Mouse (Mus musculus) brown adipose tissue, adult 24 weeks (tissue): Measurements from ENCODE around the gene Rhobtb3. TPM values are rescaled to one million over a fixed set of nuclear protein-coding genes. Genes with fewer than 3 reads are reported as not detected.

ENCODE experiments used
- H3K27ac ChIP-seq: fragments of 200-500 bp; replicated peaks from 2 replicates; pipeline ENCODE4 v1.5.1; 2012; ENCODE audit warnings: low read depth, mild to moderate bottlenecking, low read length
- H3K4me1 ChIP-seq: fragments of 200-500 bp; 2 replicates; pipeline ENCODE4 v1.6.1; 2012; ENCODE audit warnings: low read length, mixed read lengths; ENCODE audit not compliant: control insufficient read depth, insufficient read depth, insufficient read length
- H3K4me3 ChIP-seq: fragments of 200-500 bp; 2 replicates; pipeline ENCODE4 v1.5.1; 2012; ENCODE audit warnings: low read depth, mild to moderate bottlenecking, low read length, moderate library complexity; ENCODE audit not compliant: insufficient read depth
- polyA plus RNA-seq: library from polyadenylated mRNA; stranded (reverse); fragments of >200 nt; gene quantifications from 2 replicates; pipeline ENCODE4 v1.2.4, GENCODE M21; 2012; ENCODE audit not compliant: missing spikeins, insufficient read depth, insufficient read length

Rhobtb3 gene
- 3.6 and 6.9 TPM in 2 replicates for polyA plus RNA-seq

GRCm38 (mm10) chr13:75943189-75944043, at the start of gene Rhobtb3:
Gene Rhobtb3, minus strand, starts transcription at chr13:75943925.
- peak within 1 kb of the TSS; percentile 67 for H3K4me3 ChIP-seq
- H3K27ac ChIP-seq, result peak within 1 kb of the TSS; percentile 18; the same call in 1 of the 2 replicates
- peaks cover 2% of the 10 kb centered on the region; the same call in 1 of the 2 replicates for H3K4me1 ChIP-seq

GRCm38 (mm10) chr13:75992169-75993028, 48.7 kb upstream of the Rhobtb3 start:
- no peaks in the 10 kb centered on the region for H3K4me1 ChIP-seq
- H3K4me3 ChIP-seq, result no peak overlapping the region
- H3K27ac ChIP-seq, result no peak overlapping the region

DNA sequence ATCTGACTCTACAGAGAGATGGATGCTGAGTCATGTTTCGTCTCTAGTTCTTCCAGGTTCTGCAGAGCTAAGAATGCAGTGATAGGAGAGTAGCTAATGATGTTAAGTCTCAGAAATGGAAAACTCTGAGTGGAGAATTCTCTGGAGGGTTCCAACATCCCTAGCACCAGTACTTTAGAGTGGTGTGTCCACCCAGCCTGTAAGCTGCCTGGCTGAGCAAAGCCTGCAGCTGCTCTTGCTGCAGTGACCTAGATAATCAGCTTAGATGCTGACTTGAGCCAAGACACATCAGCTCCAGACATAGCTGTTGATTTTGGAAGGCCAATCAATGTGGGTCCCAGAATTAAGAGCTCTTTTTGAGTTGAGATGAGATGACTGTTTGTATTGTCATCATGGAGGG, 44.4 kb upstream of the Rhobtb3 start:
- Histone ChIP-seq H3K4me1 (no peaks in the 10 kb centered on the region), H3K4me3 (no peak overlapping the region), H3K27ac (no peak overlapping the region)

DNA sequence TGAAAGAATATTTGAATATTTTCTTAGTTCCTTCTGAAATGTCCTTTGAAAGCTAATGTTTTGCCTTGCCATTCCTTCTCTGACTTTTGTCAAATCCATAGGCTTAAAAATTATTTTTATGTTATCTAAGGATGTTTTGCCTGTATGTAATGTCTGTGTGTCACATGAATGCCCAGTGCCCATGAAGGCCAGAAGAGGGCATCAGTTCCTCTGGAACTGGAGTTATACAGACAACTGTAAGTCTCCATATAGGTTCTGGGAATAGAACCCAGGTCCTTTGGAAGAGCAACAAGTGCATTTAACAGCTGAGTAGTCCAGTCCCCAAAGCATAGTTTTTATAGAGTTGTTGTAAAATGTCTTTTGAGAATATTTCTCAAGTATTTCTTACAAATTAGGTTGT, 38.2 kb upstream of the Rhobtb3 start:
- no peaks in the 10 kb centered on the region for H3K4me1 ChIP-seq
- no peak overlapping the region for H3K4me3 ChIP-seq
- no peak overlapping the region for H3K27ac ChIP-seq

- Histone ChIP-seq H3K4me1 (no peaks in the 10 kb centered on the region), H3K4me3 (no peak overlapping the region), H3K27ac (no peak overlapping the region)
Observed at GRCm38 (mm10) chr13:75976649-75977048, 32.9 kb upstream of the Rhobtb3 start.

GRCm38 (mm10) chr13:75976218-75976617, 32.5 kb upstream of the Rhobtb3 start:
- no peak overlapping the region for H3K4me3 ChIP-seq

GRCm38 (mm10) chr13:75975629-75976028, 31.9 kb upstream of the Rhobtb3 start:
- H3K4me1 ChIP-seq, result no peaks in the 10 kb centered on the region
- no peak overlapping the region for H3K4me3 ChIP-seq
- H3K27ac ChIP-seq, result no peak overlapping the region

More at GRCm38 (mm10) chr13:75976218-75976617, 32.5 kb upstream of the Rhobtb3 start:
- no peak overlapping the region for H3K27ac ChIP-seq
- H3K4me1 ChIP-seq, result no peaks in the 10 kb centered on the region

GRCm38 (mm10) chr13:75974481-75974880, 30.8 kb upstream of the Rhobtb3 start:
- Histone ChIP-seq H3K27ac (no peak overlapping the region), H3K4me1 (no peaks in the 10 kb centered on the region), H3K4me3 (no peak overlapping the region)

DNA sequence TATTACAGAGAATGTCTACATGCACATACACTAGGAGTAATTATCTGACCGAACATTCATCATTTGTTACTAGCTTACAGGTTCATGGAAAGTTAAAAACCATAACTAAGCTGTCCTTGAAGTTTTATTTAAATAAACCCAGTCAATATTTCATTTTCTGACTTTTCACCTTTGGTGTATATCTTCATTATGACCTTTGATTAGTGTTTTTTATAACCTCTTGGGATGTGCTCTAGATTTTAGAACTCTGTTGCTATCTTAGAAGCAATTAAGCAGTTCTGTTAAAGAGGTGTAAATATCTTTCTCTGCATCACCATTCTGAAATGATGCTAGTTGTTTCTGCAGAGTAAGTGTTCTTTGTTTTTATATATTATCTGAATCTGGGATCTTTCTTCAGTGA, 23.1 kb upstream of the Rhobtb3 start, which contains the start of gene Spata9:
Gene Spata9, plus strand, starts transcription at position 301 of the 400 bp plus-strand sequence.
- no peaks in the 10 kb centered on the region for H3K4me1 ChIP-seq
- no peak within 1 kb of the TSS for H3K27ac ChIP-seq
- H3K4me3 ChIP-seq, result no peak within 1 kb of the TSS

GRCm38 (mm10) chr13:75955357-75955992, 11.8 kb upstream of the Rhobtb3 start:
- H3K27ac ChIP-seq, result no peak overlapping the region
- no peaks in the 10 kb centered on the region for H3K4me1 ChIP-seq
- H3K4me3 ChIP-seq, result no peak overlapping the region

DNA sequence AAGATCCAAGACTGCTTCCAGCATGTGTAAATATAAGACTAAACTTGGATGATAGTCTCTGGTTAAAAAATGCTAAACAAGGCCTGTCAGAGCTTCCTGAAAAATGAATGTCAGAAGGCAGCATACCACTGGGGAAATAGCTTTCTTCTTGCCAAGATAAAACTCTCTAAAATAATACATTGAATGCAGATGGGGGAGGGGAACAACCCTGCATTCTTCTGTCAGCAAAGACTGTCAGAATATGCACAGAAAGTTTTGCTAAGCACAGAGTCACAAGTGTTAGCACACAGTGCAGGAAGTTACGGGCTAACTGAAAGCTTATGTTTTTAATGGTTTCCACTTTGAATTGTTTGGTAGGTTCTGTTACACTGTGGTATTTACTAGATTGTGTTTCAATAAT, 6.6 kb upstream of the Rhobtb3 start:
- Histone ChIP-seq H3K4me3 (no peak overlapping the region), H3K27ac (no peak overlapping the region), H3K4me1 (no peaks in the 10 kb centered on the region)

- H3K4me3 ChIP-seq, result peak overlapping the region; percentile 67
- H3K27ac ChIP-seq, result no peak overlapping the region
- H3K4me1 ChIP-seq, result peaks cover 2% of the 10 kb centered on the region; the same call in 1 of the 2 replicates
Observed at GRCm38 (mm10) chr13:75944044-75944820, 507 bp upstream of the Rhobtb3 start.

DNA sequence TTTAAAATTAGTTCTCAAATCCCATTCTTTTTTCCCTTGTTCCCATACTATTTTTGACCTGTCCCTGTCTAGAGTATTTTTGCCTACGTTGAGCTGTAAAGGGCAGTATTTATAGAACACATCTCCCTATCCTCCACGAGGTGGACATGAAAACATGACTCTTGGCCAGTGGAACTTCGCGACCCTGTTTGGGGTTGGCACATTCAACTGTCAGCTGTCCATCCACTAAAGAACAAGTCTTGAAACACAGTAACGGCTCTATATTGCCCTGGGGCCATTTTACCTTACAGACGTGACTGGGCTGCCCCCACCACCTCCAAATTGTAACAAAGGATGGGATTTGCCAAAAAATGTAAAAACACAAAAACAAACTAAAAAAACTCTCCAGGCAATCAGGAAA, 994 bp downstream of the Rhobtb3 start:
- peak overlapping the region; percentile 67 for H3K4me3 ChIP-seq
- H3K4me1 ChIP-seq, result peaks cover 2% of the 10 kb centered on the region; the same call in 1 of the 2 replicates
- H3K27ac ChIP-seq, result no peak overlapping the region
